Mouse (Mus musculus): ENCODE data around the gene Shc3. TPM values are rescaled to one million over a fixed set of nuclear protein-coding genes. Genes with fewer than 3 reads are reported as not detected.
A peak's percentile ranks its signal among the peaks of the same experiment; 100 is the strongest.

Shc3 gene
- polyA plus RNA-seq, 1 experiment from 2014 or later: not detected

DNA sequence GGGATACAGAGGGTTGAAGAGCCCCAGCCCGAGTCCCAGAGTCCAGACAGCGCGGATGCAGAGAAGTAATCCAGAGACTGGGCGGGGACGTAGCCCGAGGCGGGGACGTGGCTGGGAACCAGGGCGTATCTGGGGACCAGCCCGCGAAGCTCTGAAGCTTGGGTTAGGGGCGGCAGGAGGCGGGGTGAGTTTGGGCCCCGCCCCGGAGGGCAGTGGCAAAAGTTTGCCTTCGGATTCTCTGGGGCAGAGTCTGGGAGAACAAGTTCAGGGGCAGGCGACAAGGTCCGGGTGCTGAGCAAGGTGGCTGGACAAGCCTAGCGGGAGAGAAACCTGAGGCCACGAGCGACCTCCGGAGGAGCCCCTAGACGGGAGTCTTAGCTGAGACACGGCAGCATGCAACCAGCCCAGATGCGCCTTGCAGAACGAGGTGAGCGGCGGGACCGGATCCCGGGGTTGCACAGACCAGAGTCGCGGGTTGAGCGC is 160.7 kb downstream of the Shc3 start, which contains the start of gene S1pr3:
Gene S1pr3, plus strand, starts transcription at position 121 of the 483 bp plus-strand sequence.
- peak within 1 kb of the TSS; percentile 81 for H3K9ac ChIP-seq (ENCODE audit: low read length)
- no peaks in the 10 kb centered on the region for H3K36me3 ChIP-seq (ENCODE audit: control insufficient read depth, insufficient read depth, low read length)
- no peaks in the 10 kb centered on the region for H3K9me3 ChIP-seq (ENCODE audit: control insufficient read depth, low read length)
- peak within 1 kb of the TSS; percentile 76 for H3K27ac ChIP-seq (ENCODE audit: low read length)
- H3K4me3 ChIP-seq (ENCODE audit: low read length): peak within 1 kb of the TSS; percentile 70
- H3K4me1 ChIP-seq (replicated peaks; ENCODE audit: control insufficient read depth, insufficient read depth, low read length): peaks cover 16% of the 10 kb centered on the region
- peak within 1 kb of the TSS; percentile 68 for H3K4me2 ChIP-seq (ENCODE audit: low read depth, low read length)
- under 1% methylated on average over 33 of the region's 33 CpGs for WGBS
- no peaks in the 10 kb centered on the region for H3K27me3 ChIP-seq (ENCODE audit: control insufficient read depth, insufficient read depth, low read depth, low read length)
- ATAC-seq (ENCODE audit: low read depth): peak; percentile 92

- Histone ChIP-seq H3K9me3 (ENCODE audit: control insufficient read depth, low read length) (no peaks in the 10 kb centered on the region), H3K27ac (ENCODE audit: low read length) (peak overlapping the region; percentile 48), H3K36me3 (ENCODE audit: control insufficient read depth, insufficient read depth, low read length) (no peaks in the 10 kb centered on the region), H3K4me1 (replicated peaks; ENCODE audit: control insufficient read depth, insufficient read depth, low read length) (peaks cover 10% of the 10 kb centered on the region), H3K27me3 (ENCODE audit: control insufficient read depth, insufficient read depth, low read depth, low read length) (no peaks in the 10 kb centered on the region), H3K4me3 (ENCODE audit: low read length) (peak overlapping the region; percentile 70), H3K9ac (ENCODE audit: low read length) (peak overlapping the region; percentile 81; the same call in 1 of the 2 replicates), H3K4me2 (ENCODE audit: low read depth, low read length) (peak overlapping the region; percentile 68)
- 29% methylated on average over 13 of the region's 13 CpGs for WGBS
- no peak for ATAC-seq (ENCODE audit: low read depth)
These were observed 161.5 kb downstream of the Shc3 start for GRCm38 (mm10) chr13:51407541-51408217.

DNA sequence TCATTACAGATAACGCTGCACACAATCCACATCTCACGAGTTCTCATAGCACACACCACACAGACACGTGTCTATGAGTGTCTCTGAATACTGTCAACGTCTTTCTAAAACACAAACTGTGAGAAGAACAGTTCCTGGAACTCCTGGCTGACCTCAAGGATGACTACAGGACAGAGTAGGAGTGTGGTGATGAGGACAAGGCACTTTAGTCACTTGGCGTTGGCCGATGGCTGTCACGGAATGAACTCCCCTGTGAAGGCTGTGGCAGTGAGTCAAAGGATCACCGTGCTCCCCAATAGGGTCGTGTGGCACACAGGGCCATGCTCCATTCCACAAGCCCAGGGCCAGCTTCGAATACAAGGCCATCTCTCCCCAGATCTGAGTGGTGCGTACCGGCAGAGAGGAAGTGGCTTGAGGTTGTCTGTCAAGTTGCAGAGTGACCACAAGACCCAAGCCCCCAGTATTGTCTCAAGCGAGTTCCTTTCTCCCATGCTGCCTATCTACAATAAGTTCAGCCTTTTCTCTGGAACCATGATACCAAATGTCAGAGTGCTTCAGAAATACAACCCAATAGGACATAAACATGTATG is 163.4 kb downstream of the Shc3 start:
- no peak overlapping the region for H3K4me3 ChIP-seq (ENCODE audit: low read length)
- no peak for ATAC-seq (ENCODE audit: low read depth)
- no peak overlapping the region for H3K9ac ChIP-seq (ENCODE audit: low read length)
- H3K9me3 ChIP-seq (ENCODE audit: control insufficient read depth, low read length): no peaks in the 10 kb centered on the region
- no peaks in the 10 kb centered on the region for H3K27me3 ChIP-seq (ENCODE audit: control insufficient read depth, insufficient read depth, low read depth, low read length)
- H3K27ac ChIP-seq (ENCODE audit: low read length): no peak overlapping the region
- 56% methylated on average over 13 of the region's 13 CpGs for WGBS
- H3K4me1 ChIP-seq (replicated peaks; ENCODE audit: control insufficient read depth, insufficient read depth, low read length): peaks cover 14% of the 10 kb centered on the region
- no peak overlapping the region for H3K4me2 ChIP-seq (ENCODE audit: low read depth, low read length)
- no peaks in the 10 kb centered on the region for H3K36me3 ChIP-seq (ENCODE audit: control insufficient read depth, insufficient read depth, low read length)

DNA sequence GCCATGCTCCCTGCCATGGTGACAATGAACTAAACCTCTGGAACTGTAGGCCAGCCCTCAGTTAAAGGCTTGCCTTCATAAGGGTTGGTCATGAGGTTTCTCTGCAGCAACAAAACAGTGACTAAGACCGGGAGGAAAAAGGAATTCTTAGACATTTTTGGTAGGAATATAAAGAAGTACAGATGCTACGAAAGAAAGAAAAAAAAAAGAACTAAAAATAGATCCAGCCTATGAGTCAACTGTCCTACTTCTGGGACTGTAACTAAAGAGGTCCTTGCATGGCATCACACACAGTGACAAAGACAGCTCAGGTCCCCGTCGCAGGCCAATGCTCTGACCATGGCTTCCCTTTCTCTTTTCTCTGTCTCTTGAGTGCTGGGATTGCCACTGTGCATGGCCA is 164.7 kb downstream of the Shc3 start:
- no peak overlapping the region for H3K4me3 ChIP-seq (ENCODE audit: low read length)
- 77% methylated on average over 4 of the region's 4 CpGs for WGBS
- no peaks in the 10 kb centered on the region for H3K9me3 ChIP-seq (ENCODE audit: control insufficient read depth, low read length)
- no peak for ATAC-seq (ENCODE audit: low read depth)
- no peak overlapping the region for H3K9ac ChIP-seq (ENCODE audit: low read length)
- peaks cover 18% of the 10 kb centered on the region for H3K4me1 ChIP-seq (replicated peaks; ENCODE audit: control insufficient read depth, insufficient read depth, low read length)
- no peaks in the 10 kb centered on the region for H3K27me3 ChIP-seq (ENCODE audit: control insufficient read depth, insufficient read depth, low read depth, low read length)
- no peaks in the 10 kb centered on the region for H3K36me3 ChIP-seq (ENCODE audit: control insufficient read depth, insufficient read depth, low read length)
- H3K4me2 ChIP-seq (ENCODE audit: low read depth, low read length): no peak overlapping the region
- no peak overlapping the region for H3K27ac ChIP-seq (ENCODE audit: low read length)

GRCm38 (mm10) chr13:51400736-51401501 is 168.3 kb downstream of the Shc3 start:
- Histone ChIP-seq H3K4me3 (ENCODE audit: low read length) (peak overlapping the region; percentile 43), H3K4me2 (ENCODE audit: low read depth, low read length) (peak overlapping the region; percentile 80), H3K27ac (ENCODE audit: low read length) (no peak overlapping the region), H3K36me3 (ENCODE audit: control insufficient read depth, insufficient read depth, low read length) (no peaks in the 10 kb centered on the region), H3K27me3 (ENCODE audit: control insufficient read depth, insufficient read depth, low read depth, low read length) (no peaks in the 10 kb centered on the region), H3K4me1 (replicated peaks; ENCODE audit: control insufficient read depth, insufficient read depth, low read length) (peaks cover 11% of the 10 kb centered on the region), H3K9ac (ENCODE audit: low read length) (peak overlapping the region; percentile 53), H3K9me3 (ENCODE audit: control insufficient read depth, low read length) (no peaks in the 10 kb centered on the region)
- 0 out of 2 replicates have a peak, but pooled peaks have one; percentile 16 for ATAC-seq (ENCODE audit: low read depth)
- WGBS: 8% methylated on average over 20 of the region's 20 CpGs

GRCm38 (mm10) chr13:51400186-51400719 is 169.0 kb downstream of the Shc3 start:
- peak overlapping the region; percentile 43 for H3K4me3 ChIP-seq (ENCODE audit: low read length)
- H3K27me3 ChIP-seq (ENCODE audit: control insufficient read depth, insufficient read depth, low read depth, low read length): no peaks in the 10 kb centered on the region
- peak; percentile 31; the same call in 1 of the 2 replicates for ATAC-seq (ENCODE audit: low read depth)
- peaks cover 2% of the 10 kb centered on the region; the same call in 1 of the 2 replicates for H3K9me3 ChIP-seq (ENCODE audit: control insufficient read depth, low read length)
- WGBS: 28% methylated on average over 14 of the region's 14 CpGs
- peak overlapping the region; percentile 80 for H3K4me2 ChIP-seq (ENCODE audit: low read depth, low read length)
- no peak overlapping the region for H3K27ac ChIP-seq (ENCODE audit: low read length)
- peaks cover 9% of the 10 kb centered on the region for H3K4me1 ChIP-seq (replicated peaks; ENCODE audit: control insufficient read depth, insufficient read depth, low read length)
- H3K36me3 ChIP-seq (ENCODE audit: control insufficient read depth, insufficient read depth, low read length): no peaks in the 10 kb centered on the region
- peak overlapping the region; percentile 53 for H3K9ac ChIP-seq (ENCODE audit: low read length)

DNA sequence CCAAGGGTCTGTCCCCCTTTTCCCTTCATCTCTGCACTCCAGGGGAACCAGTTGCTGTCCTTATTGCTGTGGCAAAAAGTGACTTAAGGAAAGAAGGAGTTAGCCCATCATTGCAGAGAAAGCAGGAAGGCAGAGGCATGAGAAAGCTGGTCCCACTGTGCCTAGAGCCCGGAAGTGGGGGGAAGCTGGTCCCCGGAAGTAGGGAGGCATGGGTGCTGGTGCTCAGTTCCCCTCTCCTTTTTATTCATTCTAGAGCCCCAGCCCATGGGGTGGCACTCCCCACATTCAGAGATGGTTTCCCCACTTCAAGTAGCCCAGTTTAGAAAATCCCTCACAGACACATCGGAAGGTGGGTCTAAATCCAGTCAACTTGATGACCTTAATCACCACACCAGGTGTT is 169.7 kb downstream of the Shc3 start:
- Histone ChIP-seq H3K4me2 (ENCODE audit: low read depth, low read length) (no peak overlapping the region), H3K9ac (ENCODE audit: low read length) (no peak overlapping the region), H3K4me3 (ENCODE audit: low read length) (no peak overlapping the region), H3K9me3 (ENCODE audit: control insufficient read depth, low read length) (peaks cover 8% of the 10 kb centered on the region; the same call in 1 of the 2 replicates), H3K36me3 (ENCODE audit: control insufficient read depth, insufficient read depth, low read length) (no peaks in the 10 kb centered on the region), H3K27me3 (ENCODE audit: control insufficient read depth, insufficient read depth, low read depth, low read length) (no peaks in the 10 kb centered on the region), H3K27ac (ENCODE audit: low read length) (no peak overlapping the region), H3K4me1 (replicated peaks; ENCODE audit: control insufficient read depth, insufficient read depth, low read length) (peaks cover 9% of the 10 kb centered on the region)
- WGBS: 90% methylated on average over 3 of the region's 3 CpGs
- no peak for ATAC-seq (ENCODE audit: low read depth)

DNA sequence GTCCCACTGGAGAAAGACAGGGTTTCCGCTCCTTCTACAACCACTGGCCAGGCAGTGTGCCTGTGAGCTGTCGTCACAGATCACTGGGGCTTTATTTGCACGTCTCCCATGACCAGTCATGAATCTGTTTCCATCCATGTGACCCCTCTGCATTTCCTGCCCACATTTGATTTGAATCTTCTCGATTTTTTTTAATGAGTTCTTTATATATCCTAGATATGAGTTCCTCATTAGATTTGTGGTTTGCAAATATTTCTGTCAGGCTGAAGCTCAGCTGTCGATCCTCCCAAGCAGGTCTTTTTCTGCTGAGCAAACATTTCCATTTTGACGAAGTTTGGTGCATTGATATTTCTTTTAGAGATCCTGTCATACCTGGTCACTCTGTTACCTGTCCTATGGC is 171.4 kb downstream of the Shc3 start:
- Histone ChIP-seq H3K4me3 (ENCODE audit: low read length) (no peak overlapping the region), H3K27ac (ENCODE audit: low read length) (no peak overlapping the region), H3K4me1 (replicated peaks; ENCODE audit: control insufficient read depth, insufficient read depth, low read length) (peaks cover 9% of the 10 kb centered on the region), H3K4me2 (ENCODE audit: low read depth, low read length) (no peak overlapping the region), H3K36me3 (ENCODE audit: control insufficient read depth, insufficient read depth, low read length) (no peaks in the 10 kb centered on the region), H3K27me3 (ENCODE audit: control insufficient read depth, insufficient read depth, low read depth, low read length) (no peaks in the 10 kb centered on the region), H3K9me3 (ENCODE audit: control insufficient read depth, low read length) (peaks cover 8% of the 10 kb centered on the region; the same call in 1 of the 2 replicates), H3K9ac (ENCODE audit: low read length) (no peak overlapping the region)
- 60% methylated on average over 6 of the region's 6 CpGs for WGBS
- no peak for ATAC-seq (ENCODE audit: low read depth)

DNA sequence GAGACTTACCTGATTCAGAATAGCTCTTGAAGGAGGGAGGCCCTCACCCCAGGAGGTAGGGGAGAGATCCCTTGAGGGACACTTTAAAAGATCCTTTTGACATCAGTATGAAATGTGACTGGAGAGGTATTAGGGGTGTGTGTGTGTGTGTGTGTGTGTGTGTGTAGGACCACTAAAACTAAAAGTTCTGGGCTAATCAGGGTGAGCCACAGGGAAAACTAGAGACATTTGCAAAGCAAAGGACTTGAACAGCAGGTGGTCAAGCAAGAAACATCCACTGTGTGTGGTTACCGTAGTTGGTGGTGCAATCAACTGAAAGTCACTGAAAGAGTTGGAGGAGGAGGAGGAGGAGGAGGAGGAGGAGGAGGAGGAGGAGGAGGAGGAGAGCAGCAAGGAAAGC is 177.0 kb downstream of the Shc3 start:
- no peak overlapping the region for H3K27ac ChIP-seq (ENCODE audit: low read length)
- peaks cover 8% of the 10 kb centered on the region; the same call in 1 of the 2 replicates for H3K9me3 ChIP-seq (ENCODE audit: control insufficient read depth, low read length)
- no peak overlapping the region for H3K4me3 ChIP-seq (ENCODE audit: low read length)
- WGBS: 67% methylated on average over 1 of the region's 1 CpGs
- H3K36me3 ChIP-seq (ENCODE audit: control insufficient read depth, insufficient read depth, low read length): no peaks in the 10 kb centered on the region
- no peak for ATAC-seq (ENCODE audit: low read depth)
- H3K9ac ChIP-seq (ENCODE audit: low read length): no peak overlapping the region
- no peaks in the 10 kb centered on the region for H3K27me3 ChIP-seq (ENCODE audit: control insufficient read depth, insufficient read depth, low read depth, low read length)
- no peaks in the 10 kb centered on the region for H3K4me1 ChIP-seq (replicated peaks; ENCODE audit: control insufficient read depth, insufficient read depth, low read length)
- no peak overlapping the region for H3K4me2 ChIP-seq (ENCODE audit: low read depth, low read length)
